Mouse (Mus musculus): ENCODE results near the gene Rala. TPM values are rescaled to one million over a fixed set of nuclear protein-coding genes. Genes with fewer than 3 reads are reported as not detected.
A peak's percentile ranks its signal among the peaks of the same experiment; 100 is the strongest.
"Not testable (repeated sequence)": the region's sequence is repeated elsewhere in the genome, so short reads cannot be mapped to it uniquely, and the experiment has no call there.

Rala gene
- polyA plus RNA-seq, 1 experiment from 2014 or later: 111 TPM

DNA sequence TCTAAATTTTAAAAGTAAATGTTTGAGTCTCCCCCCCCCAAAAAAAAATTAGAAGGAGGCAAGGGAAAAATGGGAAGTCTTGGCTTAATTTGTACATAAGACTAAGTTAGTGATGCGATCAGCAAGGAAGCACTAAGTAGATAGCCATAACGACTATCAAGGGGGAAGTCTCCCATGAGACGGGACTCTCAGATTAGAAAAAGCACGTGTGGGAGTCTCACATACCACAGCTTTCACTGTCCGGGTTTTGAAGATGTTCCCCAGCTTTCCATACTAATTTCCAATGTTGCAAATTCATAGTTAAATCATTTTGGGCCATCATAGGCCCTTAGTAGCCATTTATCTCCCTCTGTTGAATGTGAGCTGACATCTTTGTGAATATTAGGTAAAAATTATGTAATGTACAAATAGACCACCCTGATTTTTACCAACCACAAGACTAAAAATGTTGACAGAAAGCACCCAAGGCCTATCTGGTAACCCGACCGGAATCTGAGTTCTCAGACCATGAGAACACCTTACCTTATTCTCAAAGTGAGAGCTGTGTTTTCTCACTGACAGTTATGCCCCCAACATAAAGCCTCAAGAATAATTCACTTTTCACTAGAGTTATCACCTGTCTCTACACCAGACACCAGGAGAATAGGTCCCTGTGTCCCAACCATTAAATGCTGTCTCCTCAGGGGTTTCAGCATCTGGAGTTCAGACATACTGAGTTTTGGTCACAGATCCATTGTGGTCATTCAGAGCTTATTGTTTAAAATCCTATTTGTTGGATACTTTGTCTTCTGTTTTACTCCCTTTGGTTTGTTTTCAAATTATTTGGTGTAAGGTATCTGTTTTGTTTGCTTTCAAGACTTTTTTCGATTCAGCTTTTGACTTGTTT lies 33.1 kb upstream of the Rala start:
- no peak overlapping the region for H3K4me3 ChIP-seq (ENCODE audit: low read depth, low read length)
- H3K36me3 ChIP-seq (ENCODE audit: insufficient read depth, low read length): no peaks in the 10 kb centered on the region
- 73% methylated on average over 8 of the region's 8 CpGs for WGBS
- TF ChIP-seq CTCF (IDR thresholded peaks at IDR 0.05) (no peak), EP300 (IDR thresholded peaks at IDR 0.05) (no peak)
- DNase-seq (ENCODE audit: low spot score) (no peak), ATAC-seq (no peak)
- H3K4me1 ChIP-seq (ENCODE audit: insufficient read depth, low read depth, low read length): no peaks in the 10 kb centered on the region
- H3K27ac ChIP-seq (ENCODE audit: low read length): no peak overlapping the region
- H3K9ac ChIP-seq (replicated peaks; ENCODE audit: low read depth): no peak overlapping the region
- H3K9me3 ChIP-seq (ENCODE audit: low read length): no peaks in the 10 kb centered on the region
- H3K4me2 ChIP-seq (replicated peaks; ENCODE audit: low read depth, low read length): no peak overlapping the region
- H3K27me3 ChIP-seq (replicated peaks; ENCODE audit: insufficient read depth, low read length): no peaks in the 10 kb centered on the region

DNA sequence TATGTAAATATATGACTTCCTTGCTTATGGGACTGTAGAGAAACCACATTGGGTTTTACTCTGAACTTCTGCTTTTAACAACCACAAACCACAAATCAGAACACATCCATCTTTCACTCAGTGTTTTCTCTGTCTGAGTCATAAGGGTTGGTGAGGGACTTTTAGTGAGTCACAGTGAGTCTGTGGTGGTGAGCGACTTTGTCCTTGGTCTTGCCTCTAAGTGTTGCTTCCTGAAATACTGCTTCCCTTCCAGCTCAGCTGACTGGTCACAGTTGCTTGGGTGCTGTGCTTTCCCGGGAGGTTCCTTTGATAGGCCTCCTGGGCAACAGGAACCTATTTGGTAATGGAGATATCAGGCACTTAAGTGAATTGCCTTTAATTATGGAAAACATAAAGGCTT lies 31.9 kb upstream of the Rala start:
- no peaks in the 10 kb centered on the region for H3K4me1 ChIP-seq (ENCODE audit: insufficient read depth, low read depth, low read length)
- DNase-seq (ENCODE audit: low spot score) (peak; percentile 52), ATAC-seq (peak; percentile 57; the same call in 1 of the 2 replicates)
- H3K36me3 ChIP-seq (ENCODE audit: insufficient read depth, low read length): no peaks in the 10 kb centered on the region
- no peaks in the 10 kb centered on the region for H3K27me3 ChIP-seq (replicated peaks; ENCODE audit: insufficient read depth, low read length)
- H3K9ac ChIP-seq (replicated peaks; ENCODE audit: low read depth): no peak overlapping the region
- WGBS: 39% methylated on average over 2 of the region's 2 CpGs
- H3K4me2 ChIP-seq (replicated peaks; ENCODE audit: low read depth, low read length): no peak overlapping the region
- no peaks in the 10 kb centered on the region for H3K9me3 ChIP-seq (ENCODE audit: low read length)
- H3K4me3 ChIP-seq (ENCODE audit: low read depth, low read length): no peak overlapping the region
- no peak for TF ChIP-seq CTCF (IDR thresholded peaks at IDR 0.05)
- TF ChIP-seq EP300 (IDR thresholded peaks at IDR 0.05): no peak
- H3K27ac ChIP-seq (ENCODE audit: low read length): no peak overlapping the region

DNA sequence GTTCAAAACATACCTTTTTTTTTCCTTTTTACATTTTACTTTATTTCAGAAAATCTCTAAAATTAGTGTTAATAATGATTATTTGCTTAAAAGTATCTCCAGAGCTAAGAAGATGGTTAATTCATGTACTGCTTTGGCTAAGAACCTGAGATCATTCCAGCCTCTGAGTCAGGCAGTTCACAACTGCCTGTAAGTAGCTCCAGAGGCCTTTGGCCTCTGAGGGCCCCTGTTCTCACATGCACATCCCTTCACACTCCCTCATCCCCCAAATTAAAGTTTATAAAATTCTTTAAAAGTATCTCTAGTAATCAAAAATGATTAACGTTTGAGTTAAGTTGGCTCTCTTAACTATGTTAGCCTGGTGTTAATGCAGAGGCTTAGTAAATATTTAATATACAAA lies 31.4 kb upstream of the Rala start:
- no peaks in the 10 kb centered on the region for H3K27me3 ChIP-seq (replicated peaks; ENCODE audit: insufficient read depth, low read length)
- DNase-seq (ENCODE audit: low spot score): no peak
- H3K9me3 ChIP-seq (ENCODE audit: low read length): no peaks in the 10 kb centered on the region
- TF ChIP-seq EP300 (IDR thresholded peaks at IDR 0.05) (no peak), CTCF (IDR thresholded peaks at IDR 0.05) (no peak)
- H3K9ac ChIP-seq (replicated peaks; ENCODE audit: low read depth): no peak overlapping the region
- no peaks in the 10 kb centered on the region for H3K4me1 ChIP-seq (ENCODE audit: insufficient read depth, low read depth, low read length)
- H3K27ac ChIP-seq (ENCODE audit: low read length): no peak overlapping the region
- ATAC-seq: no peak
- WGBS: 49% methylated on average over 1 of the region's 1 CpGs
- no peak overlapping the region for H3K4me3 ChIP-seq (ENCODE audit: low read depth, low read length)
- no peaks in the 10 kb centered on the region for H3K36me3 ChIP-seq (ENCODE audit: insufficient read depth, low read length)
- H3K4me2 ChIP-seq (replicated peaks; ENCODE audit: low read depth, low read length): no peak overlapping the region

DNA sequence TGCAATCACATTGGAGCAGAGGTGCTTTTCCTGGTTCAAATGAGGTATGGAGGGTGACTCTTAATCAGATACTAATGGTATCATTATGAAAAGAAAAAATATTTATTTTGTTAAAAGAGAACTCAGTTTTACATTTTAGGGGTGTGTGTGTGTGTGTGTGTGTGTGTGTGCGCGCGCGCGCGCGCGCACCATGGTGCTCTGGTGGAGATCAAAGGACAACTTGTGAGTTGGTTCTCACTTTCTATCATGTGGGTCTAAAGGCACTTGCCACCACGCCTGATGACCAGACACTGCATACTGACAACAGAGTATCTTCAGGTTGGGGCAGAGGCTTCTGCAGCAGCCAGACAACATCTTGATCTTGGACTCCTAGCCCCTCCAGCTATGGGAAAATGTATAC lies 30.7 kb upstream of the Rala start:
- Histone ChIP-seq H3K27me3 (replicated peaks; ENCODE audit: insufficient read depth, low read length) (no peaks in the 10 kb centered on the region), H3K27ac (ENCODE audit: low read length) (no peak overlapping the region), H3K9ac (replicated peaks; ENCODE audit: low read depth) (no peak overlapping the region), H3K4me3 (ENCODE audit: low read depth, low read length) (no peak overlapping the region), H3K36me3 (ENCODE audit: insufficient read depth, low read length) (no peaks in the 10 kb centered on the region), H3K9me3 (ENCODE audit: low read length) (no peaks in the 10 kb centered on the region), H3K4me1 (ENCODE audit: insufficient read depth, low read depth, low read length) (no peaks in the 10 kb centered on the region), H3K4me2 (replicated peaks; ENCODE audit: low read depth, low read length) (no peak overlapping the region)
- DNase-seq (ENCODE audit: low spot score) (no peak), ATAC-seq (no peak)
- TF ChIP-seq CTCF (IDR thresholded peaks at IDR 0.05): no peak
- no peak for TF ChIP-seq EP300 (IDR thresholded peaks at IDR 0.05)
- WGBS: 92% methylated on average over 9 of the region's 9 CpGs

- WGBS: 76% methylated on average over 7 of the region's 7 CpGs
- H3K9me3 ChIP-seq (ENCODE audit: low read length): no peaks in the 10 kb centered on the region
- DNase-seq (ENCODE audit: low spot score) (no peak), ATAC-seq (no peak)
- H3K4me2 ChIP-seq (replicated peaks; ENCODE audit: low read depth, low read length): no peak overlapping the region
- no peak for TF ChIP-seq CTCF (IDR thresholded peaks at IDR 0.05)
- no peak for TF ChIP-seq EP300 (IDR thresholded peaks at IDR 0.05)
- no peak overlapping the region for H3K4me3 ChIP-seq (ENCODE audit: low read depth, low read length)
- H3K9ac ChIP-seq (replicated peaks; ENCODE audit: low read depth): no peak overlapping the region
- H3K27me3 ChIP-seq (replicated peaks; ENCODE audit: insufficient read depth, low read length): no peaks in the 10 kb centered on the region
- H3K36me3 ChIP-seq (ENCODE audit: insufficient read depth, low read length): no peaks in the 10 kb centered on the region
- H3K4me1 ChIP-seq (ENCODE audit: insufficient read depth, low read depth, low read length): no peaks in the 10 kb centered on the region
- no peak overlapping the region for H3K27ac ChIP-seq (ENCODE audit: low read length)
These were observed 16.6 kb upstream of the Rala start for GRCm38 (mm10) chr13:17960613-17961012.

DNA sequence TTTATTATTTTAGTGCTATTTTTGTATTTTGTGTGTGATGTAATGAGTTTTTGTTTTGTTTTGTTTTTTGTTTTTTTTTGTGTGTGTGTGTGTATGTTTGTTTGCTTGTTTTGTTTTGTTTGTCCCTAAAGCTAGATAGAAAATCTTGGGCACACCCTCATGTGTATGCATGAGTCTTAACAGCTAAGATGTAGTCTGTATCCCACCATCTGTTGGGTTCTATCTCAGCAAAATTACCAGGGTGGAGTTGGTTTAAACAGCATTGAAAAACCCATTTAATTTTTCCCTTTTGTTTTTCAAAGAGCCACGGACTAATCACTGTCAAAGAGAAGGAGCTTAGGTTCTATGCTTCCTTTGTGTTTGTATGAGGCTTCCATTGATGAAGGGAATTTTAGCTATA lies 10.2 kb upstream of the Rala start:
- ATAC-seq (no peak), DNase-seq (ENCODE audit: low spot score) (no peak)
- no peaks in the 10 kb centered on the region for H3K9me3 ChIP-seq (ENCODE audit: low read length)
- WGBS: 48% methylated on average over 1 of the region's 1 CpGs
- H3K4me1 ChIP-seq (ENCODE audit: insufficient read depth, low read depth, low read length): no peaks in the 10 kb centered on the region
- H3K27ac ChIP-seq (ENCODE audit: low read length): no peak overlapping the region
- no peaks in the 10 kb centered on the region for H3K27me3 ChIP-seq (replicated peaks; ENCODE audit: insufficient read depth, low read length)
- no peaks in the 10 kb centered on the region for H3K36me3 ChIP-seq (ENCODE audit: insufficient read depth, low read length)
- TF ChIP-seq EP300 (IDR thresholded peaks at IDR 0.05) (no peak), CTCF (IDR thresholded peaks at IDR 0.05) (no peak)
- no peak overlapping the region for H3K9ac ChIP-seq (replicated peaks; ENCODE audit: low read depth)
- no peak overlapping the region for H3K4me2 ChIP-seq (replicated peaks; ENCODE audit: low read depth, low read length)
- H3K4me3 ChIP-seq (ENCODE audit: low read depth, low read length): no peak overlapping the region

GRCm38 (mm10) chr13:17950581-17950980 lies 6.5 kb upstream of the Rala start:
- WGBS: 87% methylated on average over 8 of the region's 8 CpGs
- not testable (repeated sequence) for H3K36me3 ChIP-seq (ENCODE audit: insufficient read depth, low read length)

More at GRCm38 (mm10) chr13:17950581-17950980, 6.5 kb upstream of the Rala start:
- not testable (repeated sequence) for H3K27me3 ChIP-seq (replicated peaks; ENCODE audit: insufficient read depth, low read length); H3K4me3 ChIP-seq (ENCODE audit: low read depth, low read length); H3K4me2 ChIP-seq (replicated peaks; ENCODE audit: low read depth, low read length); H3K27ac ChIP-seq (ENCODE audit: low read length); H3K9ac ChIP-seq (replicated peaks; ENCODE audit: low read depth); DNase-seq (ENCODE audit: low spot score); ATAC-seq; H3K9me3 ChIP-seq (ENCODE audit: low read length); H3K4me1 ChIP-seq (ENCODE audit: insufficient read depth, low read depth, low read length)

Data from lung, postnatal 0 days (tissue).